Mouse (Mus musculus): ENCODE measurements at regions not wholly inside any gene's neighbourhood (a gene's known extent, or its start where the extent isn't known, plus 50 kb on each side); places are given as distances from the start of the nearest gene placed in this dataset.

DNA sequence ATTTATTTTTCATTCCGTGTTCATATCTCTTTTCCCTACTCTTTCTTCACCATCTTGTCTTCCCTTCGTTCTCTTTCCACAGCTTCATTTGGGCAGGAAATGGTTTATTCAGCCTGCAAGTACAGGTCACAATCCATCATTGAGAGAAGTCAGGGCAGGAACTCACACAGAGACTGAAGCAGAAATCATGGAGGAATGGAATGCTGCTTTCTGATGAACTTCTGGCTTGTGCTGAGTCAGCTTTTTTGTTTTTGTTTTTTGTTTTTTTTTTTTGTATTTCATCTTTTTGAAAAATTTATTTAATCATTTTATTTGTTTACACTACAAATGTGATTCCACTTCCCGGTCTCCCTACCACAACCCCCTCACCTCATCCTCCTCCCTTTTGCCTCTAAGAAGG lies 51.2 kb upstream of the Suclg2 start:
- no peak for DNase-seq (ENCODE audit: low read depth, low spot score)

DNA sequence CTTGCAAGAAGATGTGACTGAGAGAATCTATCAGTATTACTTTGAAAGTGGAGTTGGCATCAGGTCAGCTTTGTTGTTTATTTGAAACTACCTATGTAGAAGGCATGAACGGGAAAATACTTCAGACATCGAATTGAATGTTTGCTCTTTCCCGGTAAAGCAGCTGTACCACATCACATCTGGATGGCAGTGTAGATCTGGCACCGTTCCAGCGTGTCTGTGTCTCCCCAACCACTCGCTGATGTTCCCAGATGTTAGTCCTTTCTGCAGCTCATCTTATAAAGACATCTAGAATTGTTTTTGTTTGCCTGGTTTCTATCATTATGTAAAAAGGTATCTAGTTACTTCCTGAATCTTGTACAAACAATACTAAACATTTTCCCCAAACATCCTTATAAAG lies 83.1 kb upstream of the Suclg2 start:
- no peak for DNase-seq (ENCODE audit: low read depth, low spot score)

DNA sequence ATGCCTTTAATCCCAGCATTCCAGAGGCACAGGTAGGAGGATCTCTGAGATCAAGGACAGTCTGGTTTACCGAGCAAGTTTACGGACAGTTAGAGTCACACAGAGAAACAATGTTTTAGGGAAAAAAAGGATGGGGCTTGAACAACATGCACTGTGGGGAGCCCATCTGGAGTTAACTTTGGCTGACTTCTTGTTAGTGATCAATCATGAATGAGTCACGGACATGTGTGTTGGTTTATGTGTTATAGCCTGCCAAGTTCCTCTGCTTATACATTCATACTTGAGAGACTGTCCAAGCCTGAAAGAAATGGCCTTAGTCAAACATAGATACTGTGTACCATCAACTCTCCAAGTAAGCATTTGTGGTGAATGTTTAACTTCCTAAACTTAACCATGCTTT lies 122.9 kb upstream of the Suclg2 start:
- DNase-seq (ENCODE audit: low read depth, low spot score) = no peak

DNA sequence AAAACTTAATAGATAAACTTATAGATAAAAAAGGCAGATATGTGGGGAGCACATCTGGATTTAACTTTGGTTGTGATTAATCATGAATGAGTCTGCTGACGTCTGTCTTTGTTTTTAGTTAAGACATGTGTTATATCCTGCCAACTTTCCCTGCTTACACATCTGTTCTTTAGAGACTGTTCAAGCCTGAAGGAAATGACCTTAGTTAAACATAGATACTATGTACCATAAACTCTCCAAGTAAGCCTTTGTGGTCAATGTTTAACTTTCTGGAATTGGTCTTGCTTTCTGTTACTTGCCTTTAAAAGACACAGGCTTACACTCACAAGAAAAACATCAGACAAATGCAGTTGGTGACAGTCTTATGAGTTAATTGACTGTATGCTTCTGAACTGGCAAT lies 127.9 kb upstream of the Suclg2 start:
- DNase-seq (ENCODE audit: low read depth, low spot score) = no peak

DNA sequence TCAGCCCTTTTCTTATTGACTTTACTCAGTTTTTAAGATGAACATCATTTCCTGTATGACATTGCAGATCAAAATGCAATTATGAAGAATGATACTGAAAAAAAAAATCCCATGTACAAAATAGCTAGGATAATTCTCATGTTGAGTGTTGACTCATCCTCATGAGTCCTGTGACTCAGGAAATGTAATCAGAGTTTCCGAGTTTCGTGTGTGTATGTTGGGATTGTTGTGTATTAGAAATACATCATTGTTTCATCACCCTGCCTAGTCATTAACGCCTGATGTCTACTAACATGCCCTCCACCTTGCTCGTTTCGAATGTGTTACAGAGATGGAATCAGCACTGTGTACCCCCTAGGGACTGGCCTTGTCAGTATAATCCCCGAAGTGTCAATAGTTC lies 156.9 kb upstream of the Suclg2 start:
- no peak for DNase-seq (ENCODE audit: low read depth, low spot score)

DNA sequence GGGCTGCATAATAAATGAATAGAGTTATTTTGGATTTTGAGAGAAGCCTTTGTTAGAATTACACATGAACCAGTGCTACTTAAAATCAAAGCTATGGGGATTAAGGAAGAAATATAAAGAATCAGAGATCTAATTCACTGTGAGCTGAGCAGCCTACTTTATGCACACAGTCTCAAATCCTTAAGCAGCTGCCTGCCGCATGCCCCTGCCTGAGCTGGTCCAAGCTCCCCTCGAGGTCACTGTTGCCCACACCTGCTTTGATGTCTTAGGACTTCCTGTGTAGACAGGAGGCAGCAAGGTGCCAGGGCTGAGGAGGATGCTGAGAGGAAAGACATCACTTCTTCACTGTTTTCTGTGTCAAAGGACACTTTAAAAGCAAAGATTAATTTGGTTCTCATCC lies 157.7 kb upstream of the Suclg2 start:
- no peak for DNase-seq (ENCODE audit: low read depth, low spot score)

DNA sequence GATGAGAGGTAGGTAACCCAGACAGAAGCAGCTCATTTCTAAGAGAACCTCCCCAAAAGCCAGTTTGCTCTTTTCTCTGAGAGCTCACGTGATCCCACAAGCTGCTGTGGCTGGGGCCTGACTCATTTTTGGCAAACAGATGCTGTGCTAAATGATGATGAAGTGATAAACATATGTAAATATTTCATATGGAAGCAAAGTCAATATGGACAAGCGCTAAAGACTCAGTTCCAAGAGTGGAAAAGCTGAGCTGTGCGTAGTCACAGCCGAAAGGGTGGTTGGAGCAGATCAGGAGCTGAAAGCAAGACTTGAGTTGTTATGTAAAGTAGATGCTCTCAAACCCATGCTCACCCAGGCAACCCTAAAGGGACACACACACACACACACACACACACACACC lies 168.0 kb upstream of the Suclg2 start:
- no peak for DNase-seq (ENCODE audit: low read depth, low spot score)

DNA sequence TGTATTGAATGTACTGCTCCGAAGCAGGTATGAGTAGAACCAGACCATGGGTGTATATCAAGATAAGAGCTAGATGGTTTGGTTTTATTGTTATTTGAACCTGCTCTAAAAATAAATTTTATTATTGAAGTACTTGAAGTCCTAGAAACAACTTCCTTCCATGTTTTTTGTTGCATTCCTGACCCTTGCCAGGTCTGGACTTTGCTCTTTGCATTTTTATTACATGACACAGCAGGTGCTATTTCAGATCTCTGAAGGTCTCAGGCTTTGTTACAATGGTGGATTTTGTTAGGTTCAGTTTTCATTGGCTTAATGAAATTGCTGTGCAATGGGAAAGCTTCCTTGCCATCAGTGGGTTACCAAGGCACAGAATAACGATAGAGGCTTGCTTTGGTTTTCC lies 184.0 kb upstream of the Suclg2 start:
- no peak for DNase-seq (ENCODE audit: low read depth, low spot score)

DNA sequence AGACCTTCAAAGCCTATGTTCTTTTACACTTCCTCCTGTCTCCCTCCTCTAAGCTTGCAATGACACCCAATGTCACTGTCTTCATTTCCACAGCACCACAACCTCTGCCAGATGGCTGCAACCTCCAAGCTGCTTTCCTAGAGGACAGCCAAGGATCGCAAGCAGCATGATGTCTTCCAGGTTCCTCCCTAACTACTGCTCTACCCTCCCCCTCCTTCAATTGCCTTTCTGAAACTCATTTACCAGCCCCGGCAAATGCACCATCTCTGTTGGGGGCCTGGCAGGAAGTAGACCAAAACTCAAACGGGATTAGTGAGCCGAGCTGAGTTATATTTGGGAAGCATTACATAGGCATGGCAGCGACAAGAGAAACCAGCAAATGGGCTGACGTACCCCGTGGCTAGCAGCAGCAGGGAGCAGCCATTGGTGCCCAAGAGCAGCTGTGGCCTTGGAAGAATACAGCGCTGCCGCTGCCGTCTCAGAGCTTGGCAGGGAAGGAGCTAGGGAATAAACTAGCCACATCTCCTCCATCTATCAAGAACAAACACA lies 185.6 kb upstream of the Suclg2 start:
- no peak for DNase-seq (ENCODE audit: low read depth, low spot score)

DNA sequence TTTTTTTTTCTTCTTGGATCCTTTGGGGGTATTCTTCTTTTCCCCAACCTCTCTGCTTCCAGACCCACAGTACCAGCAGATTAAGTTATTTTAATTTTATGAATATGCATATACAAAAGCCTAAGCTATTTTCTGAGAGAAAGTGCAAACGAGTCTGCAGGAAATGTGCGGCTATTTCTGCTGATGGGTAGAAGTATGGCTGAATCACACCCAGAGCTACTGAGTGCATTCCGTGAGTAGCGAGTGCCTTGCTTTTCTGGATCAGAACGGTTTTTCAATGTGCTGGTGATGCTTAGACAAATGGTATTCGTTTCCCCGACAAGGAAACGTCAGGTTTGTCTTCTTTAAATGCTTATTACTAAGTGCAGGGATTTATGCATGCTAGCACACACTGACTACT lies 186.5 kb upstream of the Suclg2 start:
- no peak for DNase-seq (ENCODE audit: low read depth, low spot score)

DNA sequence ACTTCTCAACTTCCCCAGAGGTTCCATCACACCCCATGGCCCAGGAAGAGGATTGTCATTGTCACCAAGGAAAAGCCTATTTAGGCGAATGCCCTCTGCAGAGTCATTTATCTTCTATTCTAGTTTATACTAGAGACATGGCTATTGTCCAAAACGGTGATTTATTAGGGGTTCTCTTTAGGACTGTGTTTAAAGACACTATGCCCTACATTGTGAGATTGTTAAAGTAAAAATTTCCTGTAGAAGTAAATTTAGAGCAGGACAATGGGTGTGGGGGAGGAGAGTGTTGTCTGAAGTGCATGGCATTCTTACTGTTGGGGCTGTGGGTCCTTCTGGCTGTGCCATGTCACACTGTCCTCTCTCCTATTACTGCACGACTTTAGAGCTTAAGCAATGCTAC lies 191.2 kb upstream of the Fam19a1 start:
- no peak for DNase-seq (ENCODE audit: low read depth, low spot score)

DNA sequence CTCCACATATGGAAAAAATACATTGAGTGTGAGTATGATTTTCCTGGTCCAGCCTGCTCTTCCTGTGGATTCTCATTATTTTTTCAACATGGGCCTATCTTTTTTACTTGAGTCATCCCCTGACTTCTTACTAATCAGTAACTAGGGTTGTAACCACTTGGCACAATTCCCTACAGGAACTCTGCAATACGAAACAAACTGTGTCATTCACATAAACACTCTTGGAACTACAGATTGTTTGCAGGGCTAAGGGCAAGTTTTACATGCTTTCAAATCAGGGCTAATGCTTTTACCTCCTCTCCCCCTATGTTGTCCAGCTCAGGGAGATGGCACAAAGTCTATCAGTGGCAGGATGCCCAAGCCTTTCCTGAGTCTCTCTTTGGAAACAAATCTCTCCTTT lies 178.4 kb upstream of the Fam19a1 start:
- no peak for DNase-seq (ENCODE audit: low read depth, low spot score)

DNA sequence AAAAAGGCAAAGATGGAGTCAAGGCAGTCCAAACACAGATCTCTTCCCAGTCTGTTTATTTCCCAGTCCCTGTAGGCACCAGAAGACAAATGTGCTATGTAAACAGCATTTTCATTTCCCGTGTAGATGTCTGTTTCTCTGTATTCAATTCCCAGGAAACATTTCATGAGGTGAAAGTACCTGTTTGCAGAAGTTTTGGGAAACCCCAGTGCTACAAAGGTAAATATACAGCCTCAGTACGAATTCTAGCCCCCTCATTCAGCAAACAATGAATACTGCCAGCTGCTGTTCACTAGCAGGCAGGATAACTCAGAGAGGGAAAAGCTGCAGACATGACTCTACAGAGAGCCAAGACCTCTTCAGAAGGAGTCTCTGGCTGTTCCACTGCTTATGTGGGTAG lies 176.4 kb upstream of the Fam19a1 start:
- DNase-seq (ENCODE audit: low read depth, low spot score) = no peak

DNA sequence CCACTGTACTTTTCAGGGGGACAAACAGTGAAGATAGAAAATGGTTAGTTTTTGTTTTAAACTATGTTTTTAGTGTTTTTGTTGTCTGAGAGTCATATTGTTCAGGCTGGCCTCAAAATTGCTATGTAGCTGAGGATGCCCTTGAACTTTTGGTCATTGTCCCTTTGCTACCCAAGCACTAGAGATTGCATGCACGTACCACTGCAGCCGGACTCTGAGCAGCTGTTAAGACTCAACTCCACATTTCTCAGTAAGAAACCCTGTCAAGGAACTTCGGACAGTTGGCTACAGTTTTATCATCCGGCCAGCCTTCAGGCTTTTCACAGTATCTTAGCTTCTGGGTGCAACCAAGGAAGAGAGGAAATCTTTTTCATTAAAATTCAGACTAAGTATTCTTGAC lies 173.9 kb upstream of the Fam19a1 start:
- no peak for DNase-seq (ENCODE audit: low read depth, low spot score)

DNA sequence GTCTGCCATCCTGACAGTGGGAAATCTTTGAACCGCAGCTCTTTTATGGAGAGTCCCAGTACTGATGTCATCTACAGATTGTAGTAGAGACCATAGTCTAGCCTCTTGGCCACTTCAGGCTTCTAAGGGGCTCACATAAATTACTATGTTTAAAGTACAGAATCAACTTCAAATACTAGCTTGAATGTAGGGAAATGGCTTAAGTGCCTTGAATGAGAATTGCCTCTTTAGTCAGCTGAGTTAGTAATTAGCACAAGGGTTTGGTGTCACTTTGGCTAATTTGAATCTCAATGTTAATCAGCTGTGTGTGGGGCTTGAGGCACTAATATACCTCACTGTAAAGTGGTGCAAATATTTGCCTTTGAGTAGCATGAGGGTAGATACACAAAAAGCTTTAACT lies 152.2 kb upstream of the Fam19a1 start:
- no peak for DNase-seq (ENCODE audit: low read depth, low spot score)

DNA sequence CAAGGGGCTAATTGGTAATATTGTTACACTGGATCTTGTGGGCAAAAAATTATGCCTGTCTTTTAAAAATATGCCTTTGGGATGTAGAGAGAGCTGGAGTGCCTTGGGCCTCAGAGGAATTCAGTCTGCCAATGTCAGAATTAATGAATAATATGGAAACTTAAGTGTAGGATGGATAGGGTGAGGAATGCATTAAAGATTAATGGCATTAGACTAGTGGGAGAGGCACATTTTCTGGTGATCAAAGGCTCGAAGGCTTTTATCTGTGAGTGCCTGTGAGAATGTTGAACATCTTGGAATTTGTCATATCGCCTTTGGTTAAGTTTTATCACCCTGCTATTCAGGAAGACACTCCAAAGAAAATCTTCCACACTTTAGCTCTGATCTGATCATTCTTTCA lies 146.7 kb upstream of the Fam19a1 start:
- DNase-seq (ENCODE audit: low read depth, low spot score) = no peak

DNA sequence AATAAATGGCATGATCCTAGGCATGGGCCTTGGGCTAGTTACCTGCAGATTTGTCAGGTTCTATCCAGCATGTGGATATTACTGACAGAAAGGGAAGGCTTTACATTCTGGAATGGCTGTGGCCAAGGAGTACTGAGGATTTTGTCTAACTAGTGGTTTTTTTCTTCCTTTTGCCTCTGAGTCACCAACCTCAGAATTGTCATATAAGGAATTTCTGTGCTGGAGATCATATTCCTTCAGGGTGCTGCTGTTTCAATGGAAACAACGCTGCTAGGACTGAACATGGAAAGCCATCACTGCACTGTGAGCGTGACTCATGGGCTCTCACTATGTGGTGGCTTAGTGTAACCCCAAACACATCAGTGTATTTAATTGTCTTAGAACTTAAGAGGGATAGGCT lies 137.0 kb upstream of the Fam19a1 start:
- no peak for DNase-seq (ENCODE audit: low read depth, low spot score)

DNA sequence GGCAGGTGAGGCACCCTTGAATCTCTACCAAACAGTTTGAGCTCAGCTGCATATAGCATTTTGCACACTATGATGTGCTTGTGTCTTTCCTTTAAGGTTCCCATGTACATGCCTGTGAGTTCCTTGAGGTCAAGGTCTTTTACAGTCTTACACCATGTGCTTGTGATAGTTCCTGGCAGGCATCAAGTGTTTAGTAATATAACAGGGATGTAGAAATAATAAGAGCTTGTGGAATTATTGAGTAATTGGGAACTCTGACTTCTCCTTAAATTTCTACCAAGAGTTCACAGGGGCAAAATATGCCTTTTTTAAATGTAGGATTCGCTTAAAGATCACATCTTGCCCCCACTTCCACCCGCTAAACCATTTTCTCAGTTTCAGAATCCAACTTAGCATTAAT lies 115.9 kb upstream of the Fam19a1 start:
- no peak for DNase-seq (ENCODE audit: low read depth, low spot score)

DNA sequence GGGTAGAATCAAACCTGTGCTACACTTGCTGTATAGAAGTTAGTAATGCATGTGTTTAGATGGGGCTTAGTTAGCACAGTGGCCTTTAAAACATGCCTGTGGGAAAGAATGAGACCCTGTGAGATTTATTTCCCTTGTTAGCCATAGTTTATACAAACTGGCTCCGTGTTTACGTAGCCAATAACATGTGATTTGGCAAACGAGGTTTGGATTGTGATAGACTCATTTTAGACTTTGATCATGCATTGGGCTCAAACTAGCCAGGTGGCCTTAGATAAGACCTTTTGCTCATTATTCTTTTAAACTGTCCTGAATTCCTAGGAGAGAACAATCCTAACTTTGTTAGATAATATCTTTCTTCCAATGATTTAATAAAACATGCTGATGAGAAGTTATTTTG lies 115.2 kb upstream of the Fam19a1 start:
- no peak for DNase-seq (ENCODE audit: low read depth, low spot score)

DNA sequence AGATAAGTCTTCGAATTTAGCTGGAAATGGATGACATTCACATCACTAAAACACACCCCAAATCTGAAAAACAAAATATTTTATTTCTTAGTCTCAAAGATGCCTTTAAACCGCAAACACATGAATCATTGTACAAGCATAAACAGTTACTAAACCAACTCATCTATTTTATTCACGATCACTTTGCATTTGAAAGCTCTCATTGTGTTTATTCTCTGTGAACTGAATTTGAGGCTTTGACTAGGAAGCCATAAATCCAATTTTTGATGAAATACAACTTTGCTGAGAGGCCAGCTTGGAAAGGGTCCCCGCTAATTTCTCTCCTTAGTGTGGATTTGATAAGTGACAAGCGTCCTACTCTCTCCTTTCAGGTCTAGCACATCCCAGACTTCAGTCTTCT lies 113.5 kb upstream of the Fam19a1 start:
- DNase-seq (ENCODE audit: low read depth, low spot score) = no peak

DNA sequence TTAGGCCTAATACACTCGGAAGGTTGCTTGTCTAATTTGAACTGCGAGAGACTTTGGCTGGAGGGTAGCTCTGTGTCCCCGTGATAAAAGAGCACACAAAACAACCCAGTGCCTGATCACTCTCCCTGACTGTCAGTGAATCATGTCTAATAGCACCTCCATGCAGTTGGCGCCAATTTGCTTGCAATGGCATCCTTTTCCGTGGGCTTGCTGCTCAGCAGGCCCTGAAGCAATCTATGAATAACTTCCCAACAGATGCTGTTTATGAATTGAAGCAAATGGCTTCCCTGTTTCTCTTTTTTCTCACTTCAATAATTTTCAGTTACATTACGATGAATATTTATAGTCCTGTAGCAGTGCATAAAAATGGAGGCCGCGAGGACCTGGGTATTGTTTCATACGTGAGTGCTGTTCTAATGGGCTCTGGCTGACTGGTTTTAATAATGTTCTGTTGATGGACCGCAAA lies 112.9 kb upstream of the Fam19a1 start:
- no peak for DNase-seq (ENCODE audit: low read depth, low spot score)

DNA sequence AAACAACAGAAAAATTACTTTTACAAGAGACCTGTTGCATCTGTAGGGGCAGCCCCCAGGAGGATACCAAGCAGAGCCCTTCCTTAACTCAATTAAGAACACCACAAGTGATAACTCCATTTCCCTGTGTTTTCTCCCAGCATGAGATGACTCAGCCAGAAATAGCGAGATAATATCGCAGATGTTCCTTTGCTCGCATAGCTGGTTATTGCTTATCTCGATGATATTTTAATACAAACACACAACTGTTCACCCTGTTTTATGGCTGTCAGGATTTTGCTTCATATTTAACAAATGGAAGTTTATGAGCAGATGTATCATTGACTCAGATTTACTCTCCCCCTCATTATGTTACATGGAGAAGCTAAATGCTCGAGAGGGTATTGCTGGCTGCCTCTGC lies 101.7 kb upstream of the Fam19a1 start:
- no peak for DNase-seq (ENCODE audit: low read depth, low spot score)

DNA sequence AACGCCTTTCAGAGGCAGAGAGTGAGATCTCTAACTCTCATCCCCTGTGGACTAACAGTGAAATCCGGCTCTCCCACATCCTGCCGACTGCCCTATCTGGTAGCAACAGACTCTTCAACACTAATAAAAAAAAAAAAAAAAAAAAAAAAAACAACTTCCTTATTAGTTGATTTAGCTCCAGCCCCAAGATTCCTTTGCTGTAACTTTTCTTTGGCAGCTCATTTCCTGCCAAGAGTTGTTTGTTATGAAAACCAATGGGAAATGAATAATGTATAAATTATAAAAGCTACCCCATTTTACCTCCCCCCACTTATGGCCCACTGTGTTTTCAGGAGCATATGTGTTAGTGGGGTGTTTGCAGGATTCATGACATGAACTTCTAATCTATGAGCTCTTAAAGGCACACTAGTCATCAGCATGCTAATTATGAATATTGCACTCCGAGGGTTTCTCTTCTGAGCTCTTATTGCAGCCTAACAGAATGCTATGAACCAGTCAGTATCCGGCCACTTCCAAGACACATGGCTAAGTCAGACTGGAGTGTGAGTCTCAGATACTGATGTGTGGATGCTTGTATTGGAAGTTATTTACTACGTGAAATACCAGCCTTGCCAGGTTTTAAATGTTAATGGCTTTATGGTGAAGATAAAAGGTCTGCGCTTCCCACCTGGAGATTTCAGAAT lies 84.8 kb upstream of the Fam19a1 start:
- DNase-seq (ENCODE audit: low read depth, low spot score) = no peak

DNA sequence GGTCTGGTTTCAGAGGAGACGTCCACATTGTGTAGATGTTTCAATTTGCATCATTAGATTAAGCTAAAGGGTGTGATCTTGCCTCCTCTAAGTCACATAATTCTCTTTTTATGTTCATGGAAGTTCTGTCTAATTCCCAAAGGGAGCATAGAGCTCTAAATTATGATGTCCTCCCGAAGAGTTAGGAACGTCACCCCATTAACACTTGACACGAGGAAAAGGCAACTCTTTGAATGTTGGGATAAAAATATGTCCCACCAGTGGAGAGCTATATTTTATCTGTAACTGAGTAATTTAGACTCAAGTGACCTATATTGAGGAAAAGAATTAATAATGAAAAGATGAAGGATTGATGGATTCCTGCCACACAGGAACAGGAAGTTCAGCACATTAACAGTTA lies 69.2 kb upstream of the Fam19a1 start:
- DNase-seq (ENCODE audit: low read depth, low spot score) = no peak

Data from skeletal muscle tissue, adult 2 months (tissue).